Mouse (Mus musculus): Measurements from ENCODE around the gene Ttll5.

Ttll5 gene

GRCm38 (mm10) chr12:85928513-85928912 is 104.1 kb downstream of the Ttll5 start:
- no peak for DNase-seq (ENCODE audit: low spot score)

- DNase-seq (ENCODE audit: low spot score), result no peak
Observed at GRCm38 (mm10) chr12:85929711-85930110, 105.3 kb downstream of the Ttll5 start.

DNA sequence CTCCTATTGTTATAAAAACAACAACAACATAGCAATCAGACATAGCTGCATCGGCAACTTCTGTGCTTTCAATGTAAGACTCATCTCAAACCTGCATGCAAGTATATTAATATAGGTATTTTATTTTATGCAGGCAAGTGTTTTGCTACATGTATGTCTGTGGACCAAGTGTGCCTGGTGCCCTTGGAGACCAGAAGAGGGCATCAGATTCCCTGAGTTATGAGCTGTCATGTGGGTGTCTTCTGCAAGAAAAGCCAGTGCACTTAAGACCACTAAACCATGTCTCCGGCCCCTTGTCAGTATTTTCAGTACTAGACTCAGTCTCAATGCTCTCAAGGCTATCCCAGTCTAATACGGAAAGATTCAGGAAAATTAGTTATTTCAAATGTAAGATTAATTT is 106.3 kb downstream of the Ttll5 start:
- no peak for DNase-seq (ENCODE audit: low spot score)

- no peak for DNase-seq (ENCODE audit: low spot score)
Observed at GRCm38 (mm10) chr12:85933241-85933640, 108.8 kb downstream of the Ttll5 start.

DNA sequence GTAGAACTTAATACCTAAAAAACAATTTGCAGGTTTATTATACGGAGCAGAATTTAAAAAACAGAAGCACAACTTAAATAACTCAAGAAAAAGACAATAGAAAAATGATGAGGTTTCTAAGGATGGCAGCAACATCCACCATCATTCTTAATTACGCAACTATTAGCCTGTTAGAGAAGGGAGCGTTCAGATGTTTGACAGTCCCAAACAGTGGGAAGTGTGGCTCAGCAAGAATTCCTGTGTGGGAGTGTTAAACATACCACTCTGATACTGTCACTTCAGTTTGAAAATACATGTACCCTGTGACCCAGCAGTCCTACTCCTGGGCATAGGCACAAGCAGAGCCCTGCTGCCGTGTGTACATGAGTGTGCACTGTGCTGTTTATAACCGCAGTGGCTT is 112.9 kb downstream of the Ttll5 start:
- no peak for DNase-seq (ENCODE audit: low spot score)

DNA sequence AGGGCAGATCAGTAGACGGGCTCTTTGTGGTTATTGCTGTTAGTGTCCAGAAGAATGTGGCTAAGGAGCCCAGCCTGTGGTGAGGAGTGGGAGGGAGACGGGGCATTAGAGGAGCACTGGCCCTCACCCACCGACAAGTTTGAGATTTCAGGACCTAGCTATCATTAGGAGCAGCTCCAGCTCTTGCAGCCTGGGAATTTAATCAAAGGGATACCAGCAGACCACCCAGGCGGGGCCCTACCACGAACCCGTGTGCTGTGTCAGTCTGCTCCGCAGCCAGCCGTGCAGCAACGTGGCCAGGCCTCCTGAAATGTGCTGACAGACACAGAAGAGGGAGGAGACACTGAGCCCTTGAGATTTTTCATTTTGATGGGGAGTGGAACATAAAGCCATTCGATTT is 119.0 kb downstream of the Ttll5 start:
- no peak for DNase-seq (ENCODE audit: low spot score)

GRCm38 (mm10) chr12:85944419-85944818 is 120.0 kb downstream of the Ttll5 start:
- DNase-seq (ENCODE audit: low spot score), result no peak

- DNase-seq (ENCODE audit: low spot score), result no peak
Observed at GRCm38 (mm10) chr12:85947161-85947560, 122.7 kb downstream of the Ttll5 start.

- no peak for DNase-seq (ENCODE audit: low spot score)
Observed at GRCm38 (mm10) chr12:85949667-85950066, 125.2 kb downstream of the Ttll5 start.

- no peak for DNase-seq (ENCODE audit: low spot score)
Observed at GRCm38 (mm10) chr12:85950371-85950770, 125.9 kb downstream of the Ttll5 start.

DNA sequence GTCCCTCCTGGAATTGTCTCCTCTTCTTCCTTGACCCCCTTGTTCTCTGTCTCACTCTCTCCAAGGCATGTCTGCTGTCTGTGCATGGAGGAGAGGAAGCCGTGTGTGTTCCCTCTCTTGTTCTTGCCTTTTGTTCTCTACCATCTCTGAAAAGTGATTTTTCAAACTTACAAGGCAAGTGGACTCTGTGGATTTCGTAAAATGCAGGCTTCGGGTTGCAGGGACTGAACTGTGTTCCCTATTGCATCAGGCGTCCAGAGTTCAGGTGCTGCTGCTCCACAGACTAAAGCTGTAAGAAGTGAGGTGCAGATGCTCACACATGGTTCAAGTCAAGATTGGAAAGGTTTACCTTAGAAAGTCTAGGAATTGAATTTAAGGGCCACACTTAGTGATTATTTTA is 126.6 kb downstream of the Ttll5 start:
- DNase-seq (ENCODE audit: low spot score), result no peak

DNA sequence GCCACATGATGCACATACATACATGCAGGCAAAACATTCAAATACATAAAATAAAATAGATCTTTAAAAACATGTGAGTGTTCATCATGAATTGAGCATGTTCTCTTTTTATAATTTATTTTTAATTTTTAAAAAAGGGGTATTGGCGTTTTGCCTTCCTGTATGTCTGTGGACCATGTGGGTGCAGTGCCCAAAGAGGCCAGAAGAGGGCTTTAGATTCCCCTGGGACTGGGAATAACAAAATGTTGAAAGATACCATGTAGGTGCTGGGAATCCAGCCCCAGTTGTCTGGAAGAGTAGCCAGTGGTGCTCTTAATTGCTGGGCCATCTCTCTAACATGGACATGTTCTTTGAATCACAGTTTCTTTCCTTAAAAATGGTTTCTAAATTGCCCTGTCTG is 127.4 kb downstream of the Ttll5 start:
- DNase-seq (ENCODE audit: low spot score), result no peak

- DNase-seq (ENCODE audit: low spot score), result no peak
Observed at GRCm38 (mm10) chr12:85952349-85952748, 127.9 kb downstream of the Ttll5 start.

DNA sequence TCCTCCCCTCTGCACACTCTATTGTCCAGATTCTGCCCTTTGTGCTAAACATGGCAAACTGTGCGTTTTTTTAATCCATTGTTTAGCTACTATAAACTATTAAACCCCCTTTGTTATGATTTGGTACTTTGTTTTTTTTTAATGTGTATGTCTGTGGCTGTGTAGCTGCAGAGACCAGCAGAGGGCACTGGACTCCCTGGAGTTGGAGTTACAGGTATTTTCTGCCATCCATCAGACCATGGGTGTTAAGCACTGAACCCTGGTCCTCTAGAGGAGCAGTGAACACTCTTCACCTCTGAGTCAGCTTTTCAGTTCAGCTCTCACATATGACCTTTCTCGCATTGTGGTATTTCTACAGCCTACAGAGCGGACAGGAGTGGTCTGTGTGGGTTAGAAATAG is 129.7 kb downstream of the Ttll5 start:
- DNase-seq (ENCODE audit: low spot score), result no peak

DNA sequence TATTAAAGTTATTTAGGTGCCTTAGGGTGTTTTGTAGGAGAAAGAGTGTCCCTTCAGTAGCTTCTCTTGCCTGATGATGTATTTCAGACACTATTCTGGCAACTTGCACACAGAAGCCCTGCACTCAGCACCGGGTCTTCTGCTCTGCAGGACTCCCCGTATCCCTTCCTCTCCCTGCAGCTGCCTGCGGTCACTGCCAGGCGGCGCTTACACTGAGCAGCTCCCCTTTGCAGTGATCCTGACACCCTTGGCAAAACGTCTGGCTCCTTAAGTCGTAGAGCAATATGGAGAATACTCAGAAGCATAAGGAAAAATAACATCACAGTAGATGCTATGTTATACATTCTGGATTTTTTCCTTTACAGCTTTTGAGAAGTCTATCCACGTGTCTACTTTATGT is 130.6 kb downstream of the Ttll5 start:
- no peak for DNase-seq (ENCODE audit: low spot score)

DNA sequence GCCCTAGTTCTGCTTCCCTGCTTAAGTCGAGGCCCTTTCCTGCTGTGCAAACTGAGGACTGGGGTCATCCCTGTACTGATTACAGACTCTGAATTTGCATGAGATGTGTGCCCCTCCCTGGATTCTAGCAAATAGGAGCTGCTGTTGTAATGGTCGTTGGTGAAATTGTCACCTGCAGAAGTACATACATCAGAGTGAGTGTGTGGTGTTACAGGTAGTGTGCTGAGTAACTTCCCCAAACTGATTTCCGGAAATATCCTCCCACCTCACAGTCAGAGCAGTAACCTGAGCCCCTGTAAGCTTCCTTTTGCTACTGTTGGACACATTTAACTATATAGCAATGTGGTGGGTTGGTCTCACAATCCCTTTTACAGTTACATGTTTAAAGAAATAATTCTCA is 131.2 kb downstream of the Ttll5 start:
- DNase-seq (ENCODE audit: low spot score), result no peak

- no peak for DNase-seq (ENCODE audit: low spot score)
Observed at GRCm38 (mm10) chr12:85956251-85956650, 131.8 kb downstream of the Ttll5 start.

DNA sequence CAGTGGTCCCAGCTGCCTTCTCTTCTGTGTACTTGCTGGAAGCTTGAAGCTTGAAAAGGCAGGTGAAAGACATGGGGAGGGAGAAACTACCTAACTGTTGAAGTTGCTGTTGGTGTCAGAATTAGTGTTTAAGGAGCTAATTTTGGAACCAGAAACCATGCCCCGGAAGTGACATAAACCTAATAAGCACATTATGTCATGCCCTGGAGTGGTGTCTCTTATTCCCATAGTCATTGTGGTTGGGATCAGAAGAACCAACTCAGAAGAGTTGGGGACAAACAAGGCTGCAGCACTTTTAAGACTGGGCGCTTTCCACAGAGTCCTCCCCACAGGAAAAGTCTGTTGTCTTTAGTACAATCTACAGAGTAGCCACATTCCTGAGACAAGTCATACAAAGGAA is 134.0 kb downstream of the Ttll5 start:
- DNase-seq (ENCODE audit: low spot score), result no peak

DNA sequence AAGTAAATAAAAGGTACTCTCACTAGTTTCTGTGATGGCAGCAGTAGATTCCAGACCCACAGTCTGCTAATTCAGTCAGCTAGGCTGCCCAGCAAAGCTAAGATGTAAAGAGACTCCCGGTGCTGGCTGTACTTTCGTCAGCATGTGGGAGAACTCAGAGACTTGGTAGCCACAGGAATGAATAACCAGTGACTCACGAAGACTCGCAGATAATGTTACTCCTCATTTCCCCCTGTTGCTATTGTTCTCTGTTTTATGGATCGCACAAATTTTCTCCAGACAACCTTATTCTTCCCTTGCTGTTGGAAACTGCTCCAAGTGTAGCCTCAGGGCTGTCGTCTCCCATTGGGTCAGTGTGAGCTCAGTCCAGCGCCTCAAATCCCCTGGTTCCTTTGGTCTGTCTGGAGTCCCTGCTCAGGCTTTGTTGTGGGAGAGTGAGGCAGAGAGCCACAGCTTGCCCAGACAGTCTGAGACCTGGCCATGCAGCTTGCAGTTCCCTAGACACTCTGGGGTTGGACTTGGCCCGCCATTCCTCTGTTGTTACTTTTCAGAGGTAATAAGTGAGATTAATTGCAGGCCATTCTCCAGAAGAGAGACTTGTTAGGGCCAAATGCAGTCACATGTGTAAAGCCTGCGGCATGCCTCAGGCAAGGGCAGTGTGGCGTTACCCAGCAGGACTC is 135.5 kb downstream of the Ttll5 start:
- no peak for DNase-seq (ENCODE audit: low spot score)

- no peak for DNase-seq (ENCODE audit: low spot score)
Observed at GRCm38 (mm10) chr12:85960699-85961098, 136.2 kb downstream of the Ttll5 start.

- DNase-seq (ENCODE audit: low spot score), result no peak
Observed at GRCm38 (mm10) chr12:85963160-85963559, 138.7 kb downstream of the Ttll5 start.

DNA sequence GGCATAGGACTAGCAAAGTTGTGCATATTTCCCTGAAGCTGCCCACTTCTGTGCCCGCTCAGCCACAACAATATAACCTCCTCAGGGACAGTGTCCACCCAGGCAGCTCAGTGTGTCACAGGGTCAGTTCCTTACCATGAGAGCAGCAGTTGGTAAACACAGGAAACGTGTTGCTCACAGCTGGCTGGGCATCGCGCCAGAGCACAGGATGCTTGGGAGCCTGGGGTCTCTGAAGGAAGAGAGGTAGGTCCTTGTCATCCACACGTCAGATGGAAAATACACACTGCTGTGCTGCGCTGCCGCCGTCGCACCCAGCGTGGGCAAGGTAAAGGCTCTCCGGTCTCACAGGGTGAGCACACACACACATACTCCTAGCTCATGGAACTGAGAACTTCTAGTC is 139.2 kb downstream of the Ttll5 start:
- no peak for DNase-seq (ENCODE audit: low spot score)

GRCm38 (mm10) chr12:85964436-85964835 is 140.0 kb downstream of the Ttll5 start:
- DNase-seq (ENCODE audit: low spot score), result no peak

DNA sequence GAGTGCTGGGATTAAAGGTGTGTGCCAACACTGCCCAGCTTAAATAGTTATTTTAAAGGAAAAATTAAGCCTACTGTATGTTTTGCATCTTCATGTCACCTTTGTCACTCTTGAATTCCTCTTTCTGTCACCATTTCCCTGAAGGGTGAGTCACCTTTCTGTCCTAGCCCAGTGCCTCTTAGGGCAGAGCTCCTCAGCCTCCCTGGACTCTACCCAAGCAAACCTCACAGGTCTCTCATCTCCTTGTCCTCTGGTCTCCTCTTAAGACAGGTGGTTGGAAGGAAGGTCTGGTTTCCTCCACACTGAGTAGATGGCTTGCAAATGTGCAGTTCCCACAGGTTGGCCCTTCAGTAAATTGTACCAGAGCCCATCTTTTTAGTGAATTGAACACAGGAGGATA is 143.4 kb downstream of the Ttll5 start:
- DNase-seq (ENCODE audit: low spot score), result no peak

- no peak for DNase-seq (ENCODE audit: low spot score)
Observed at GRCm38 (mm10) chr12:85968409-85968808, 143.9 kb downstream of the Ttll5 start.

All from ovary, postnatal 10 days (tissue).